Mouse (Mus musculus) hindbrain, embryonic 15.5 days (tissue): ENCODE data around the gene Gm10134. TPM values are rescaled to one million over a fixed set of nuclear protein-coding genes. Genes with fewer than 3 reads are reported as not detected.

Source experiments
- ATAC-seq: fragments of 200-750 bp; cut with Nextera tagmentation; 2 replicates; pipeline ENCODE4 v1.8.0; 2017; ENCODE audit warnings: low read depth, moderate number of reproducible peaks, moderate TSS enrichment; ENCODE audit not compliant: low FRiP score
- H3K27ac ChIP-seq: fragments of 300-500 bp; sonication (generic); replicated peaks from 2 replicates; pipeline ENCODE4 v1.5.1; 2015; ENCODE audit warnings: mild to moderate bottlenecking, inconsistent platforms
- H3K27me3 ChIP-seq: fragments of 300-500 bp; sonication (generic); 2 replicates; pipeline ENCODE4 v1.6.1; 2015; ENCODE audit warnings: control low read depth, inconsistent platforms
- H3K36me3 ChIP-seq: fragments of 300-500 bp; sonication (generic); 2 replicates; pipeline ENCODE4 v1.6.1; 2015; ENCODE audit warnings: control low read depth, inconsistent platforms
- H3K4me1 ChIP-seq: fragments of 300-500 bp; sonication (generic); replicated peaks from 2 replicates; pipeline ENCODE4 v1.6.1; 2015; ENCODE audit warnings: control low read depth, inconsistent platforms
- H3K4me2 ChIP-seq: fragments of 300-500 bp; sonication (generic); 2 replicates; pipeline ENCODE4 v1.6.1; 2015; ENCODE audit warnings: moderate library complexity, mild to moderate bottlenecking, inconsistent platforms
- H3K4me3 ChIP-seq: fragments of 300-500 bp; sonication (generic); 2 replicates; pipeline ENCODE4 v1.5.1; 2015; ENCODE audit warnings: mild to moderate bottlenecking, inconsistent platforms
- H3K9ac ChIP-seq: fragments of 300-500 bp; sonication (generic); 2 replicates; pipeline ENCODE4 v1.6.1; 2015; ENCODE audit warnings: inconsistent platforms
- H3K9me3 ChIP-seq: fragments of 300-500 bp; sonication (generic); 2 replicates; pipeline ENCODE4 v1.6.1; 2016; ENCODE audit warnings: control low read depth, inconsistent platforms
- WGBS: fragments of 180-500 bp; shearing (Covaris S2); methylation state at CpG from one replicate; pipeline ENCODE4 v1.1.7; 2015; 5-methylcytosine and 5-hydroxymethylcytosine counted together
- polyA plus RNA-seq: library from polyadenylated mRNA; unstranded; fragments of >200 nt; fragmentation: Nextera tagmentation; extraction: Ambion mirVana; gene quantifications from 2 replicates; pipeline ENCODE4 v1.2.1, GENCODE M21; 2015

The Gm10134 gene
- polyA plus RNA-seq, 1 experiment from 2014 or later = 2.7 TPM

- H3K27ac ChIP-seq = peak within 1 kb of the TSS; percentile 91
- H3K4me2 ChIP-seq = peak within 1 kb of the TSS; percentile 91
- peaks cover 41% of the 10 kb centered on the region for H3K4me1 ChIP-seq
- under 1% methylated on average over 61 of the region's 71 CpGs for WGBS
- peak within 1 kb of the TSS; percentile 95 for H3K9ac ChIP-seq
- H3K36me3 ChIP-seq = no peaks in the 10 kb centered on the region
- peak; percentile 72 for ATAC-seq
- H3K4me3 ChIP-seq = peak within 1 kb of the TSS; percentile 93
- no peaks in the 10 kb centered on the region for H3K9me3 ChIP-seq
- H3K27me3 ChIP-seq = 0 out of 2 replicates have a peak, but pooled peaks cover 5% of the 10 kb centered on the region
Observed at GRCm38 (mm10) chr2:28512798-28513401, 7.0 kb downstream of the Gm10134 start, which contains the start of gene Ralgds. Gene Ralgds, plus strand, starts transcription at chr2:28513125.

- peak; percentile 35 for ATAC-seq
- Histone ChIP-seq H3K9me3 (no peaks in the 10 kb centered on the region), H3K4me2 (peak overlapping the region; percentile 91), H3K4me3 (peak overlapping the region; percentile 93), H3K27me3 (0 out of 2 replicates have a peak, but pooled peaks cover 5% of the 10 kb centered on the region), H3K36me3 (no peaks in the 10 kb centered on the region), H3K9ac (peak overlapping the region; percentile 95), H3K27ac (peak overlapping the region; percentile 91), H3K4me1 (peaks cover 49% of the 10 kb centered on the region)
- WGBS = 3% methylated on average over 47 of the region's 47 CpGs
Observed at GRCm38 (mm10) chr2:28513431-28514370, 7.8 kb downstream of the Gm10134 start.

GRCm38 (mm10) chr2:28514489-28514888 is 8.6 kb downstream of the Gm10134 start:
- H3K27me3 ChIP-seq = 0 out of 2 replicates have a peak, but pooled peaks cover 5% of the 10 kb centered on the region
- peak overlapping the region; percentile 95 for H3K9ac ChIP-seq
- H3K4me3 ChIP-seq = peak overlapping the region; percentile 93
- H3K36me3 ChIP-seq = no peaks in the 10 kb centered on the region
- peak overlapping the region; percentile 91 for H3K4me2 ChIP-seq
- H3K4me1 ChIP-seq = peaks cover 56% of the 10 kb centered on the region
- peak overlapping the region; percentile 91 for H3K27ac ChIP-seq
- 20% methylated on average over 5 of the region's 5 CpGs for WGBS
- H3K9me3 ChIP-seq = no peaks in the 10 kb centered on the region
- ATAC-seq = no peak

GRCm38 (mm10) chr2:28517206-28517909 is 11.5 kb downstream of the Gm10134 start:
- Histone ChIP-seq H3K4me3 (no peak overlapping the region), H3K4me1 (peaks cover 82% of the 10 kb centered on the region), H3K4me2 (peak overlapping the region; percentile 26), H3K9me3 (no peaks in the 10 kb centered on the region), H3K9ac (no peak overlapping the region), H3K27ac (peak overlapping the region; percentile 22; the same call in 1 of the 2 replicates), H3K36me3 (no peaks in the 10 kb centered on the region), H3K27me3 (no peaks in the 10 kb centered on the region)
- no peak for ATAC-seq
- WGBS = 43% methylated on average over 5 of the region's 5 CpGs

- 17% methylated on average over 2 of the region's 2 CpGs for WGBS
- H3K36me3 ChIP-seq = peaks cover 3% of the 10 kb centered on the region; the same call in 1 of the 2 replicates
- H3K9me3 ChIP-seq = no peaks in the 10 kb centered on the region
- no peaks in the 10 kb centered on the region for H3K27me3 ChIP-seq
- no peak overlapping the region for H3K4me3 ChIP-seq
- peak overlapping the region; percentile 22 for H3K27ac ChIP-seq
- peaks cover 83% of the 10 kb centered on the region for H3K4me1 ChIP-seq
- H3K9ac ChIP-seq = 0 out of 2 replicates have a peak overlapping the region, but pooled peaks have one; percentile 2
- ATAC-seq = no peak
- peak overlapping the region; percentile 26 for H3K4me2 ChIP-seq
Observed at GRCm38 (mm10) chr2:28518231-28518630, 12.3 kb downstream of the Gm10134 start.

- H3K27me3 ChIP-seq = no peaks in the 10 kb centered on the region
- WGBS = 67% methylated on average over 5 of the region's 5 CpGs
- peaks cover 86% of the 10 kb centered on the region for H3K4me1 ChIP-seq
- no peaks in the 10 kb centered on the region for H3K9me3 ChIP-seq
- H3K27ac ChIP-seq = no peak overlapping the region
- no peak for ATAC-seq
- no peak overlapping the region for H3K4me3 ChIP-seq
- no peak overlapping the region for H3K4me2 ChIP-seq
- H3K9ac ChIP-seq = no peak overlapping the region
- H3K36me3 ChIP-seq = peaks cover 3% of the 10 kb centered on the region; the same call in 1 of the 2 replicates
Observed at GRCm38 (mm10) chr2:28520581-28520980, 14.7 kb downstream of the Gm10134 start.

- peaks cover 86% of the 10 kb centered on the region for H3K4me1 ChIP-seq
- no peak overlapping the region for H3K9ac ChIP-seq
- no peak for ATAC-seq
Observed at GRCm38 (mm10) chr2:28521571-28522151, 15.8 kb downstream of the Gm10134 start.

GRCm38 (mm10) chr2:28522166-28522565 is 16.3 kb downstream of the Gm10134 start:
- no peaks in the 10 kb centered on the region for H3K9me3 ChIP-seq
- H3K9ac ChIP-seq = no peak overlapping the region
- peaks cover 3% of the 10 kb centered on the region; the same call in 1 of the 2 replicates for H3K36me3 ChIP-seq
- peaks cover 85% of the 10 kb centered on the region for H3K4me1 ChIP-seq
- H3K4me3 ChIP-seq = no peak overlapping the region
- ATAC-seq = no peak
- H3K27me3 ChIP-seq = no peaks in the 10 kb centered on the region
- H3K27ac ChIP-seq = no peak overlapping the region; the same call in 1 of the 2 replicates
- 87% methylated on average over 4 of the region's 4 CpGs for WGBS
- H3K4me2 ChIP-seq = no peak overlapping the region

More at GRCm38 (mm10) chr2:28521571-28522151, 15.8 kb downstream of the Gm10134 start:
- H3K36me3 ChIP-seq = peaks cover 3% of the 10 kb centered on the region; the same call in 1 of the 2 replicates
- H3K4me2 ChIP-seq = no peak overlapping the region
- WGBS = 78% methylated on average over 6 of the region's 6 CpGs
- peak overlapping the region; percentile 45; the same call in 1 of the 2 replicates for H3K27ac ChIP-seq
- no peak overlapping the region for H3K4me3 ChIP-seq
- H3K9me3 ChIP-seq = no peaks in the 10 kb centered on the region
- no peaks in the 10 kb centered on the region for H3K27me3 ChIP-seq

GRCm38 (mm10) chr2:28523643-28524117 is 17.8 kb downstream of the Gm10134 start:
- H3K27ac ChIP-seq = peak overlapping the region; percentile 53; the same call in 1 of the 2 replicates
- H3K27me3 ChIP-seq = no peaks in the 10 kb centered on the region
- no peak overlapping the region for H3K9ac ChIP-seq
- WGBS = 2% methylated on average over 5 of the region's 5 CpGs
- peaks cover 3% of the 10 kb centered on the region; the same call in 1 of the 2 replicates for H3K36me3 ChIP-seq
- no peak overlapping the region for H3K4me2 ChIP-seq
- no peaks in the 10 kb centered on the region for H3K9me3 ChIP-seq
- peaks cover 85% of the 10 kb centered on the region for H3K4me1 ChIP-seq
- no peak overlapping the region for H3K4me3 ChIP-seq
- ATAC-seq = peak; percentile 77

- Histone ChIP-seq H3K9ac (no peak overlapping the region), H3K9me3 (no peaks in the 10 kb centered on the region), H3K4me1 (peaks cover 85% of the 10 kb centered on the region), H3K27ac (0 out of 2 replicates have a peak overlapping the region, but pooled peaks have one; percentile 46), H3K27me3 (no peaks in the 10 kb centered on the region), H3K4me2 (no peak overlapping the region), H3K36me3 (peaks cover 3% of the 10 kb centered on the region; the same call in 1 of the 2 replicates), H3K4me3 (no peak overlapping the region)
- no peak for ATAC-seq
- 75% methylated on average over 10 of the region's 10 CpGs for WGBS
Observed at GRCm38 (mm10) chr2:28524406-28524805, 18.5 kb downstream of the Gm10134 start.
